Mouse (Mus musculus): ENCODE data around the gene Akap9. TPM values are rescaled to one million over a fixed set of nuclear protein-coding genes. Genes with fewer than 3 reads are reported as not detected.
"Not testable (repeated sequence)": the region's sequence is repeated elsewhere in the genome, so short reads cannot be mapped to it uniquely, and the experiment has no call there.

Gene Akap9
- polyA plus RNA-seq, 1 experiment from 2014 or later: 182 TPM

DNA sequence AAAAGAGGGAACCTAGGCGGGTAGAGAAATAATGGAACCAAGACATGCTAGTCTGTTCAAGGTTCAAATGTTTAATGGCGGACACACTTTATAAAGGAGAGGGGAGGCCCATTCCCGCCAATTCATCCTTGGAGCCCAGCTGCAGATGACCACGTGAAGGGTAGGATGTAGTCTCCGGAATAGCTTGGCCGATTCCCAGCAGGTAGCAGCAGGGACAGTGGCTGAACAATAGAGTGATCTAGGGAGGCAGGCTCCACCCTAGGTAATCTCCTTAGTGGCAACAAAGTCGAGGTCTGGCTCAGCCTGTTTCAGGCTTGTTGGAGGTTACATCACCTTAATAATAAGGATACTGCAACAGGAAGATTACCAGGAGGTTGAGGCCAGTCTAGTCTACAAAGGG is 179.2 kb downstream of the Akap9 start:
- ATAC-seq (ENCODE audit: low FRiP score, low read depth); H3K4me3 ChIP-seq; H3K27me3 ChIP-seq; H3K36me3 ChIP-seq; H3K9ac ChIP-seq; H3K9me3 ChIP-seq; H3K4me2 ChIP-seq (replicated peaks); H3K27ac ChIP-seq: not testable (repeated sequence)
- 79% methylated on average over 7 of the region's 7 CpGs for WGBS
- peaks cover 18% of the 10 kb centered on the region for H3K4me1 ChIP-seq

DNA sequence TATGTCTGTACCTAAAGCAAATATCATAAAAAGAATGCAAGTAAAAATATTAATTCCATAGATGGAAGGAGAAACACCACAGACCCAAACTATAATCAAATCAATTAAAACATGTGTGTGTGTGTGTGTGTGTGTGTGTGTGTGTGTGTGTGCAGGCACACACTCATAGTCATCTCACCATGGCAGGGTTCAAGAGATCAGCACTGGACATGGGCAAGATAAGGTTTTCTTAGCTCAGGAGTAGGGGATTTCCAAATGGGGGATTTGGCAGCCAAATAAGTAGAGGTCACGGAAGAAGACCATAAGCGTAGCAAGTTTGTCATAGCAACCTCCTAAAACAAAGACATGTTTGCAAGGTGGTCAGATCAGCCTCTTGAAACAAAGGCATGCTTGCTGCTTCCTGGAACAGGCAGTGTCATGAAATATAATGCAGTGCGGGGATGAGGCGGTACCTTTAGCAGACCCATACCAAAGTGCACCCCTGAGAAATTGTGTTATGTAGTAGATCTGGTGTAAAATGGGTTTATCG is 184.8 kb downstream of the Akap9 start:
- H3K27ac ChIP-seq: no peak overlapping the region
- H3K4me3 ChIP-seq: no peak overlapping the region
- no peak for ATAC-seq (ENCODE audit: low FRiP score, low read depth)
- WGBS: 95% methylated on average over 5 of the region's 5 CpGs
- no peaks in the 10 kb centered on the region for H3K4me1 ChIP-seq
- H3K4me2 ChIP-seq (replicated peaks): no peak overlapping the region
- H3K27me3 ChIP-seq: no peaks in the 10 kb centered on the region
- H3K9ac ChIP-seq: no peak overlapping the region
- H3K9me3 ChIP-seq: no peaks in the 10 kb centered on the region
- no peaks in the 10 kb centered on the region for H3K36me3 ChIP-seq

Other genes with a start within 250 kb of the Akap9 start
- 11.2 and 11.8 TPM in 2 replicates for gene Ankib1, start 125.1 kb upstream of the Akap9 start, polyA plus RNA-seq (2015; fragmentation: Nextera tagmentation; extraction: Ambion mirVana)
- gene Krit1, start 124.9 kb upstream of the Akap9 start, polyA plus RNA-seq (2015; fragmentation: Nextera tagmentation; extraction: Ambion mirVana): 55.4 and 58.5 TPM in 2 replicates
- 0.06 and 0.10 TPM in 2 replicates for gene Lrrd1, start 82.9 kb upstream of the Akap9 start, polyA plus RNA-seq (2015; fragmentation: Nextera tagmentation; extraction: Ambion mirVana)
- 8.3 and 9.0 TPM in 2 replicates for gene Mterf1a, start 34.1 kb upstream of the Akap9 start, polyA plus RNA-seq (2015; fragmentation: Nextera tagmentation; extraction: Ambion mirVana)
- gene Cyp51, start 176.7 kb downstream of the Akap9 start, polyA plus RNA-seq (2015; fragmentation: Nextera tagmentation; extraction: Ambion mirVana): 71.6 and 71.8 TPM in 2 replicates